Mouse (Mus musculus) left cerebral cortex, adult 2 months (tissue): Measurements from ENCODE around the gene S100a7a. TPM values are rescaled to one million over a fixed set of nuclear protein-coding genes. Genes with fewer than 3 reads are reported as not detected.

Experiments used
- DNase-seq, 2 experiments: peaks; one replicate each; pipeline ENCODE4 v3.0.0; 2021 to 2022; ENCODE audit warnings: low spot score in 2 of 2, mixed read lengths in 1 of 2; ENCODE audit errors: extremely low spot score in 1 of 2
- H3K27ac ChIP-seq: fragments of 200-600 bp; 2 replicates; pipeline ENCODE4 v1.8.1; 2022
- H3K4me3 ChIP-seq: fragments of 200-600 bp; 2 replicates; pipeline ENCODE4 v1.8.1; 2022
- CTCF ChIP-seq: fragments of 200-600 bp; IDR thresholded peaks from 2 replicates; pipeline ENCODE4 v1.8.1; 2022; ENCODE audit warnings: antibody characterized with exemption, mild to moderate bottlenecking, moderate library complexity
- intact Hi-C: fragments of 180-260 bp; cut with DNase I; formaldehyde crosslinking; loops from one replicate; pipeline ENCODE4 v1.15.1; 2025
- total RNA-seq, 2 experiments: library from RNA; stranded (reverse); gene quantifications; 2 replicates each; pipeline ENCODE4 v1.2.3; 2021

Gene S100a7a
- total RNA-seq, 2 experiments from 2014 or later, result 0.72 to 1.1 TPM

- TF ChIP-seq CTCF, result no peak
- intact Hi-C loops, result no loop called here
- no peak for DNase-seq
- Histone ChIP-seq H3K4me3 (no peak overlapping the region), H3K27ac (no peak overlapping the region)
These were observed 21.8 kb upstream of the S100a7a start for GRCm38 (mm10) chr3:90631984-90632383.

GRCm38 (mm10) chr3:90638511-90639275, 15.1 kb upstream of the S100a7a start:
- DNase-seq, result no peak
- intact Hi-C loops, result no loop called here
- no peak overlapping the region for H3K4me3 ChIP-seq
- H3K27ac ChIP-seq, result no peak overlapping the region
- no peak for TF ChIP-seq CTCF

- H3K4me3 ChIP-seq, result no peak overlapping the region
- intact Hi-C loops, result no loop called here
- H3K27ac ChIP-seq, result no peak overlapping the region
- DNase-seq, result no peak
- TF ChIP-seq CTCF, result peak; percentile 63
These were observed 14.2 kb upstream of the S100a7a start for GRCm38 (mm10) chr3:90639511-90640154.

GRCm38 (mm10) chr3:90640981-90641380, 12.8 kb upstream of the S100a7a start:
- Histone ChIP-seq H3K27ac (no peak overlapping the region), H3K4me3 (no peak overlapping the region)
- intact Hi-C loops, result no loop called here

GRCm38 (mm10) chr3:90644220-90644619, 9.6 kb upstream of the S100a7a start:
- intact Hi-C loops, result no loop called here
- no peak overlapping the region for H3K27ac ChIP-seq
- peak; percentile 62 for TF ChIP-seq CTCF
- H3K4me3 ChIP-seq, result no peak overlapping the region
- DNase-seq, result peak in 1 of 2 experiments; percentile 30

More at GRCm38 (mm10) chr3:90640981-90641380, 12.8 kb upstream of the S100a7a start:
- DNase-seq, result no peak
- no peak for TF ChIP-seq CTCF

- DNase-seq, result no peak
- TF ChIP-seq CTCF, result no peak
- intact Hi-C loops, result no loop called here
- Histone ChIP-seq H3K27ac (no peak overlapping the region), H3K4me3 (no peak overlapping the region)
These were observed 6.5 kb upstream of the S100a7a start for GRCm38 (mm10) chr3:90647291-90647690.

GRCm38 (mm10) chr3:90648981-90649380, 4.8 kb upstream of the S100a7a start:
- no peak overlapping the region for H3K4me3 ChIP-seq
- peak overlapping the region; percentile 68 for H3K27ac ChIP-seq
- intact Hi-C loops, result no loop called here
- TF ChIP-seq CTCF, result no peak
- DNase-seq, result no peak

GRCm38 (mm10) chr3:90649832-90650231, 4.0 kb upstream of the S100a7a start:
- H3K27ac ChIP-seq, result peak overlapping the region; percentile 68
- no peak for DNase-seq
- intact Hi-C loops, result loop anchor here (1.0 to 5.0 kb wide), 6 partner anchors 33 to 238 kb away; partner anchors contain the start of genes Chtop and Ints3
- TF ChIP-seq CTCF, result no peak
- no peak overlapping the region for H3K4me3 ChIP-seq

GRCm38 (mm10) chr3:90652878-90653508, 824 bp upstream of the S100a7a start:
- peak; percentile 81 to 84 for DNase-seq
- intact Hi-C loops, result loop anchor here (1.0 to 5.0 kb wide), 6 partner anchors 36 to 241 kb away; partner anchors contain the start of genes Chtop, Ints3 and Snapin
- Histone ChIP-seq H3K27ac (no peak overlapping the region), H3K4me3 (no peak overlapping the region)
- TF ChIP-seq CTCF, result peak; percentile 82

- peak; percentile 12 for TF ChIP-seq CTCF
- Histone ChIP-seq H3K4me3 (no peak overlapping the region), H3K27ac (no peak overlapping the region)
- DNase-seq, result no peak
- intact Hi-C loops, result no loop called here
These were observed 3.6 kb downstream of the S100a7a start for GRCm38 (mm10) chr3:90657405-90657804.

- no peak for DNase-seq
- Histone ChIP-seq H3K4me3 (no peak overlapping the region), H3K27ac (no peak overlapping the region)
- intact Hi-C loops, result no loop called here
- TF ChIP-seq CTCF, result no peak
These were observed 5.7 kb downstream of the S100a7a start for GRCm38 (mm10) chr3:90659364-90660044.

GRCm38 (mm10) chr3:90664219-90664618, 10.4 kb downstream of the S100a7a start:
- TF ChIP-seq CTCF, result peak; percentile 34
- intact Hi-C loops, result no loop called here

More at GRCm38 (mm10) chr3:90664219-90664618, 10.4 kb downstream of the S100a7a start:
- DNase-seq, result no peak
- Histone ChIP-seq H3K4me3 (no peak overlapping the region), H3K27ac (no peak overlapping the region)
